Mouse (Mus musculus) embryonic facial prominence, embryonic 12.5 days (tissue): ENCODE results near the gene Tmem203. TPM values are rescaled to one million over a fixed set of nuclear protein-coding genes. Genes with fewer than 3 reads are reported as not detected.
A peak's percentile ranks its signal among the peaks of the same experiment; 100 is the strongest.

Experiments
- ATAC-seq: fragments of 200-750 bp; cut with Nextera tagmentation; 2 replicates; pipeline ENCODE4 v1.8.0; 2017; ENCODE audit not compliant: insufficient number of reproducible peaks, insufficient read depth, low FRiP score, low TSS enrichment
- H3K27ac ChIP-seq: fragments of 300-500 bp; sonication (generic); 2 replicates; pipeline ENCODE4 v1.5.1; 2016; ENCODE audit warnings: mild to moderate bottlenecking
- H3K27me3 ChIP-seq: fragments of 300-500 bp; sonication (generic); 2 replicates; pipeline ENCODE4 v1.6.1; 2016; ENCODE audit warnings: mild to moderate bottlenecking, moderate library complexity
- H3K36me3 ChIP-seq: fragments of 300-500 bp; sonication (generic); 2 replicates; pipeline ENCODE4 v1.6.1; 2016; ENCODE audit warnings: mild to moderate bottlenecking
- H3K4me1 ChIP-seq: fragments of 300-500 bp; sonication (generic); 2 replicates; pipeline ENCODE4 v1.6.1; 2016
- H3K4me2 ChIP-seq: fragments of 300-500 bp; sonication (generic); replicated peaks from 2 replicates; pipeline ENCODE4 v1.6.1; 2016; ENCODE audit warnings: mild to moderate bottlenecking, moderate library complexity
- H3K4me3 ChIP-seq: fragments of 300-500 bp; sonication (generic); 2 replicates; pipeline ENCODE4 v1.5.1; 2016; ENCODE audit warnings: mild to moderate bottlenecking
- H3K9ac ChIP-seq: fragments of 300-500 bp; sonication (generic); 2 replicates; pipeline ENCODE4 v1.6.1; 2016; ENCODE audit warnings: mild to moderate bottlenecking, moderate library complexity
- H3K9me3 ChIP-seq: fragments of 300-500 bp; sonication (generic); 2 replicates; pipeline ENCODE4 v1.6.1; 2016; ENCODE audit warnings: mild to moderate bottlenecking, moderate library complexity
- WGBS: fragments of 180-500 bp; shearing (Covaris S2); methylation state at CpG from one replicate; pipeline ENCODE4 v1.1.7; 2016; 5-methylcytosine and 5-hydroxymethylcytosine counted together
- polyA plus RNA-seq: library from polyadenylated mRNA; unstranded; fragments of >200 nt; fragmentation: Nextera tagmentation; extraction: Ambion mirVana; gene quantifications from 2 replicates; pipeline ENCODE4 v1.2.1, GENCODE M21; 2016

Tmem203 gene
- polyA plus RNA-seq, result 21.6 and 23.6 TPM in 2 replicates

DNA sequence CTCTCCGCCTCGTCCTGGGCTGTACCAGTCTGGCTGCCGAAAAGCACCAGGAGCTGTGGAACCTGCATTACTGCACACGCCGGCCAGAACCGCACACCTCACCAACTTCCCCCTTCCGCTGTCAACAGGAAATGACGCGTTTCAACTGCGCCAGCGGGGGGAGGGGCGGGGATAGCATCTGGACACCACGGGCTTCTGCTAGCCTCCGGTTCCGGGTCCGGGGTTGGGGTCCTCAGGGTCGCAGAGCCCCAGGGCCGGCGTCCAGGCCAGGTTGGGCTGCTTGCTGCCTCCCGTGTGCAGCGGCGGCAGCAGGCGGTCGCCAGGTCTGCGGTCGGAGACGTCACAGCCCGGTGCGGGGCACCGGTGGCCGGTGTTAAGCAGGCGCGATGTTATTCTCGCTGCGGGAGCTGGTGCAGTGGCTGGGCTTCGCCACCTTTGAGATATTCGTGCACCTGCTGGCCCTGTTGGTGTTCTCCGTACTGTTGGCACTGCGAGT lies at the start of gene Tmem203:
TSS of gene Tmem203 (plus strand) at position 156 of the 496 bp plus-strand sequence.
- peak; percentile 58 for ATAC-seq
- peak within 1 kb of the TSS; percentile 97 for H3K4me2 ChIP-seq
- H3K27me3 ChIP-seq, result no peaks in the 10 kb centered on the region
- H3K9ac ChIP-seq, result peak within 1 kb of the TSS; percentile 87
- peak within 1 kb of the TSS; percentile 98 for H3K4me3 ChIP-seq
- peak within 1 kb of the TSS; percentile 74 for H3K27ac ChIP-seq
- no peaks in the 10 kb centered on the region for H3K9me3 ChIP-seq
- under 1% methylated on average over 39 of the region's 39 CpGs for WGBS
- H3K36me3 ChIP-seq, result peaks cover 5% of the 10 kb centered on the region
- peaks cover 14% of the 10 kb centered on the region for H3K4me1 ChIP-seq

DNA sequence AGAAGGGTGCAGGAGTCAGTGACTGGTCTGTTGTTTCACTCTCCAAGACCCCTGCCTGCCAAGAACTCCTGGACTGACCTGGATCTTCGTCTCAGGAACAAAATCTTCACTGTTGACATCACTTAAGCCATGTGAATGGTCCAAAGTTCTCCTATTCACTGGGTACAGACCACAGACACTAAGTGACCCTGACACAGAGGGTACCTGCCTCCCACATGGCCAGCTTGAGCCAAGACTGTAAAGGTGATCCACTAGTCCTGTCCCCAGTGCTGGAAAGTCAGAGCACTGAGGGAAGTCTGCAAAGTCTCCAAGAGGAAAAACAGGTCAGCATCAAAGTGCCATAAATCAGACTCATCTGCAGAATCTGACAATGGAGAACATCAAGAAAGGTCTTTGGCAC lies 47.6 kb upstream of the Tmem203 start:
- Histone ChIP-seq H3K4me3 (no peak overlapping the region), H3K4me1 (peaks cover 11% of the 10 kb centered on the region), H3K36me3 (peaks cover 52% of the 10 kb centered on the region), H3K27ac (no peak overlapping the region), H3K4me2 (no peak overlapping the region), H3K9me3 (no peaks in the 10 kb centered on the region), H3K27me3 (no peaks in the 10 kb centered on the region), H3K9ac (no peak overlapping the region)
- 74% methylated on average over 1 of the region's 1 CpGs for WGBS
- no peak for ATAC-seq

DNA sequence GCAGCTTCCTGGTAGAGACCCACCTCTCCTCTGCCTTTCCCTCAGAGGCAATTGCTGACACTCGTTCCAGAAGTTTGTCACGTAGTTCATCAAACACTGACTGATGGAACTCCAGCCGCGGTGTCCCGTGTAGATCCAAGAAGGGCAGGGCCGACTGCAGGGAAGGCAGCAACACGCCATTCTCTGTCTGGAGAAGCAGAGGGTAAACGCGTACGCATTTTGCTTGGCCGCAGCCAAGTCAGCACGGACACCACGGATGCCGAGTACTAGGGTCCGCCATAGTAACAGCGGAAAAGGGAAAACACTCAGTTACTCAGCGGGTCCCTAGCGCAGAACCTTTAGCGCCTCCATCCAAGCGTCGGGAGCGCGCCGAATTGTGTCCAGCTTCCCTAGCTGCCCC lies 44.6 kb upstream of the Tmem203 start:
- peak overlapping the region; percentile 85 for H3K9ac ChIP-seq
- peak overlapping the region; percentile 92 for H3K4me2 ChIP-seq
- WGBS, result under 1% methylated on average over 24 of the region's 24 CpGs
- H3K4me3 ChIP-seq, result peak overlapping the region; percentile 86
- no peaks in the 10 kb centered on the region for H3K27me3 ChIP-seq
- peaks cover 11% of the 10 kb centered on the region for H3K4me1 ChIP-seq
- H3K27ac ChIP-seq, result peak overlapping the region; percentile 87
- no peaks in the 10 kb centered on the region for H3K9me3 ChIP-seq
- H3K36me3 ChIP-seq, result peaks cover 23% of the 10 kb centered on the region
- peak; percentile 17; the same call in 1 of the 2 replicates for ATAC-seq

DNA sequence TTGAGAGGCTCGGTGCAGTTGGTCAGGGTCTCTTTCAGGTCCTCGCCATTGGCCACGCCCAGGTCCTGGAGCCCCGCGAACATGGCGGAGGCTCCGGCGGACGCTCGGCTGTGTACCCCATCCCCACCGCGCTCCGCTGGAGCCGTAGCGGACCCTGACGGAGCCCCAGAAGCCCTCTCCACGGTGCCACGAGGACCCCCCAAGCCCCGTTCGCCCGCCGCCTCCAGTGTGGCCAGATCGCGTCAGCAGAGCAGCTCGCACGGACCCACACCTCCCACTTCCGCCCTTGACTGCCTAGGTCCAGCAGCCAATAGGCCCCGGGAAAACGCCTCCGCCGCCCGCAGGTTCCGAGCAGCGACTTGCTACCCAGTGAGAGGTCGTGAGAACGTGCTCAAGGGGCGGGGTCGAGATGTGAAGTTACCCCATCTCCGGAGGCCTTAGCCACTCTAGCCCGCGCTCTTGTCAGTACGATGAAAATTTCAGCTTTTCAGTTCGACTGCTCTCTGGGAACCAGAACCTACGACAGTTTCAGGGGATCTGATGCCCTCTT lies 44.0 kb upstream of the Tmem203 start, which contains the start of gene Nelfb:
TSS of gene Nelfb (minus strand) at position 369 of the 550 bp plus-strand sequence.
- Histone ChIP-seq H3K9ac (peak within 1 kb of the TSS; percentile 85), H3K4me3 (peak within 1 kb of the TSS; percentile 86), H3K36me3 (peaks cover 18% of the 10 kb centered on the region), H3K27ac (peak within 1 kb of the TSS; percentile 87), H3K27me3 (no peaks in the 10 kb centered on the region), H3K9me3 (no peaks in the 10 kb centered on the region), H3K4me2 (peak within 1 kb of the TSS; percentile 92), H3K4me1 (peaks cover 11% of the 10 kb centered on the region)
- peak; percentile 81 for ATAC-seq
- under 1% methylated on average over 44 of the region's 44 CpGs for WGBS

DNA sequence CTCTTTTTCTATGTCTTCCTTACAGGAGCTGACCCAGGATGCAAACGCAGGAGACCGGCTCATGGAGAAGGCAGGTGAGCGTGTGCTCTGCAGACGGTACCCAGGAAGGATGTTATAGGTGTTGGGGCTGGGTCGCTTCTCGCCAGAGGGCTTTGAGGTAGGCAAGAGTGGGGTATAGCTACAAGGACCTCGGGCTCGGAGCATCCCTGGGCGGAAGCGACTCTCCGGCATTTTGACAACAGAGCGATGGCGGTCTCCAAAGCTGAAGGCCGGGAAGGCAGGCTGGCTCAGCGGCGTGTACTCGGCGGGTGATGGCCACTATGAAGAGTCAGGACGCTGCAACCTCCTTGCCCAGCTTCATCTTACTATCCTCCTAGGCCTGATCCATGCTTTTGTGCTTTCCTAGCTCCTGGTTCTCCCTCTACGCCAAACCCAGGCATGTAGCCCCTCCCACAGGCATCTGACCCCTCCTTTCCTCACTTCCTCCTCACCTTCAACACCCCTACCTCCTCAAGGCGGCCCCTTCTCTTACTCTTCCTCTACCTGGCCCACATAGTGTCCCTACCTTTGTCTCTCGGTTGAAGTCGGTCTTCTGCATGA lies 41.9 kb upstream of the Tmem203 start:
- Histone ChIP-seq H3K27me3 (no peaks in the 10 kb centered on the region), H3K36me3 (no peaks in the 10 kb centered on the region), H3K27ac (no peak overlapping the region), H3K4me3 (no peak overlapping the region), H3K4me1 (peaks cover 11% of the 10 kb centered on the region), H3K9ac (no peak overlapping the region), H3K9me3 (no peaks in the 10 kb centered on the region), H3K4me2 (no peak overlapping the region)
- WGBS, result 59% methylated on average over 23 of the region's 23 CpGs
- ATAC-seq, result no peak

DNA sequence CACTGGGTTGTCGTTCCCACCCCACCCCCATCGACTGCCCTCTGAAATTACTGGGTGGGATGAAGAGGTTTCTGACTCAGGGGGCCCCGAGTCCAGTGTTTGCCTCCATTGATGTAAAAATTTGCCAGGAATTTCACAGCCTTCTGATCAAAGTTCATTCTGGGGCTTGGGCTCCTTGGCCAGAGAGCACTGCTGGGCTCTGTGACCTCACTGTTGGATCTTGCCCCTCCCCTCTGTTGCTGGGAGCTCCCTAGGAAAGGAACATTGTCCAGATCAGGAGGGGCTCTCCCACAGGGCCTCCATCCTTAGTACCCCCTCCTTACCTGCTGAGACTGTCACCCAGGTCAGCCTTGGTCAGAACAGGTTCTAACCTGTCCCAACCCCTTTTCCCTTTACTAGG lies 40.8 kb upstream of the Tmem203 start, which contains the start of gene Stpg3:
TSS of gene Stpg3 (minus strand) at position 194 of the 400 bp plus-strand sequence.
- 76% methylated on average over 3 of the region's 3 CpGs for WGBS

DNA sequence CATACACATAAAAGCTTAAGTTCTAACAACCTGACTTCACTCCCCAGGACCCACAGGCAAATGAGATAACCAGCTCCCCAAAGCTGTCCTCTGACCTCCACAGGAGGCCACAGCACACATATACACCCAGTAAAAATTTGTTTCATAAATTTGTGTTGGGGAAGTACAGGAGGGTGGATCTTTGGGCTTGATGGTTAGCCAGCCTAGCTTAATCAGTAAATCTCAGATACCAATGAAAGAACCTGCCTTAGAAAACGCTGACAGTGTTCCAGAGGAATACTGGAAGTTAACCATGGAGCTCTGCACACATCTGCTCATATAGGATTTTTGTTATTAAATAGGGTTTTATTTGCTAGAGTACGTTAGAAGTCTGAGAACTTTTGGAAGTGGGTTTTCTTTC lies 37.6 kb upstream of the Tmem203 start:
- Histone ChIP-seq H3K4me1 (no peaks in the 10 kb centered on the region), H3K4me3 (no peak overlapping the region), H3K27me3 (no peaks in the 10 kb centered on the region), H3K36me3 (peaks cover 10% of the 10 kb centered on the region; the same call in 1 of the 2 replicates), H3K9ac (no peak overlapping the region), H3K27ac (no peak overlapping the region), H3K4me2 (no peak overlapping the region), H3K9me3 (no peaks in the 10 kb centered on the region)
- ATAC-seq, result no peak
- 59% methylated on average over 2 of the region's 2 CpGs for WGBS

More for the DNA sequence above, 40.8 kb upstream of the Tmem203 start, which contains the start of gene Stpg3:
- no peak within 1 kb of the TSS for H3K4me2 ChIP-seq
- ATAC-seq, result no peak
- no peak within 1 kb of the TSS for H3K9ac ChIP-seq
- H3K4me3 ChIP-seq, result no peak within 1 kb of the TSS
- no peaks in the 10 kb centered on the region for H3K9me3 ChIP-seq
- peaks cover 11% of the 10 kb centered on the region for H3K4me1 ChIP-seq
- H3K27me3 ChIP-seq, result no peaks in the 10 kb centered on the region
- no peaks in the 10 kb centered on the region for H3K36me3 ChIP-seq
- no peak within 1 kb of the TSS for H3K27ac ChIP-seq

DNA sequence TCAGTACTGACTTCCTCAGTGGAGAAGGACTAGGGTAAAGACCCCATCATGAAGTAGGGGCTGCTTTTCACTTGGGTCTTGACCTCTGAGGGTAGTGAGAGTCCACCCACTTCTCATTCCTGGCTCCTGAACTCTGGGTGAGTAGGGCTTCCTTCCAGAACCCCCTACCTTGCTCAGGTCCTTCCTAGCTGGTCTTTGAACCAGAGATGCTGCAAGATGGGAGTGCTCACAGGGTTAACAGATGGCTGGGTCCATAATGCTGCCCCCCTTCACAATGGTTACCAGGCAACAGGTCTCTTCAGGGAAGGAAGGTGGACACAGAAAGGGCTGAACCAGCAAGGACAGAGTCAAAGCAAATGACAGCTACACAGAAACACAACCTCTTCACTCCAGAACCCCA lies 36.8 kb upstream of the Tmem203 start, which contains the start of gene Fam166a:
TSS of gene Fam166a (plus strand) at position 301 of the 400 bp plus-strand sequence.
- H3K4me3 ChIP-seq, result no peak within 1 kb of the TSS
- H3K4me2 ChIP-seq, result no peak within 1 kb of the TSS
- peaks cover 10% of the 10 kb centered on the region; the same call in 1 of the 2 replicates for H3K36me3 ChIP-seq

DNA sequence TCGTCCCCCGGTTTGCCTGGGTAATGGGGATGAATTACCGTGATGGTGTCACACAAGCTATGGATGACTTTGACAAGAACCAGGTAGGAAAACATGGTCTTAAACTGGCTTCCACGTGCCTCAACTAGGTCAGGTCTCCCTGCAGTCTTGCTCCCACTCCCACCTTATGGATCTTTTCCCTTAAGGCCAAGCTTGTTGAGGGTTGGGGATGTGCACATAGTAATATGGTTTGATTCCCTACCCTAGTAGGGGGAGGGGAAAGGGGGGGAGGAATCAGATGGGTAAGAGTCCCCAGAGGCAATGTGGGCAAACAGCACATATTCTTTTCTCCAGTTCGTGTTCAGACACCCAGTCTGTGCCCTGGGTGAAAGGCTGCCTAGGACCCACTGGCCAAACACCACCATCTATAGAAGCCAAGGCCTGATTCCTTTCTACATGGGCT lies 33.9 kb upstream of the Tmem203 start:
- Histone ChIP-seq H3K9me3 (no peaks in the 10 kb centered on the region), H3K4me1 (peaks cover 11% of the 10 kb centered on the region), H3K4me2 (no peak overlapping the region), H3K4me3 (no peak overlapping the region), H3K27ac (no peak overlapping the region), H3K27me3 (no peaks in the 10 kb centered on the region), H3K9ac (no peak overlapping the region), H3K36me3 (peaks cover 10% of the 10 kb centered on the region; the same call in 1 of the 2 replicates)
- no peak for ATAC-seq
- WGBS, result 69% methylated on average over 5 of the region's 5 CpGs

More for the DNA sequence above, 36.8 kb upstream of the Tmem203 start, which contains the start of gene Fam166a:
- Histone ChIP-seq H3K9me3 (no peaks in the 10 kb centered on the region), H3K27ac (no peak within 1 kb of the TSS), H3K9ac (no peak within 1 kb of the TSS), H3K27me3 (no peaks in the 10 kb centered on the region), H3K4me1 (peaks cover 4% of the 10 kb centered on the region)
- ATAC-seq, result no peak

DNA sequence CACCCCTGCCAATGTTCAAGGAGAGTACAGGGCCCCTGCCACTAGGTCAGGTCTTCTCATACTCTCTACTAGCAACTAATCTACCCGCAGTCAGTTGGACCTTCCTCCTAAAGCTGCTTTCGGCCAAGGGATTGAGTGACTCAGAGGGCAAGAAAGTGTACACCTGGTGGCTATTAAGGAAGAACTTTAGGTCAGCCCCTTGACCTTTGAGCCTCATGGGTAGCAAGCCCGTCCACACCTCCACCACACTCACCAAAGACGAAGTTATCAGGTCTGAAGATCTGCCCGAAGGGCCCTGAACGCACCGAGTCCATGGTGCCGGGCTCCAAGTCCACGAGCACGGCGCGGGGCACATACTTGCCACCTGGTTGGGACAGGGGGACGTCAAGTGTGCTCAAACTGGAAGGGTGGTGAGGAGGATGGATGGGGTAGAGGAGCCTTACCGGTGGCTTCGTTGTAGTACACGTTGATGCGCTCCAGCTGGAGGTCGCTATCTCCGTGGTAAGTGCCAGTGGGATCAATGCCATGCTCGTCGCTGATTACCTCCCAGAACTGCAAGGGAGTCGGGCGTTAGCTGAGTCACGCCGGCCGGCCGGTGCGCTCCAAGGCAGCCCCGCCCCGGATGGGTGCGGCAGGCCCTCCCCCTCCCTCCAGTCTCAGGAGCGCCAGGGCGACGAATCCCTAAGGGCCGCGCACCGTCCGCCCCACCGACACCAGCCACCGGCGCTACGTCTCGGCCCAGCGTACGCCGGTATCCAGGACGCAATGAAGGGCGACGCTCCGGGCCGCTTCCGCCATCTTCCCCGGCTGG lies 31.4 kb upstream of the Tmem203 start:
- H3K27me3 ChIP-seq, result no peaks in the 10 kb centered on the region
- peaks cover 11% of the 10 kb centered on the region for H3K4me1 ChIP-seq
- H3K4me2 ChIP-seq, result peak overlapping the region; percentile 78
- H3K9me3 ChIP-seq, result no peaks in the 10 kb centered on the region
- H3K9ac ChIP-seq, result peak overlapping the region; percentile 73
- WGBS, result under 1% methylated on average over 53 of the region's 53 CpGs
- peaks cover 10% of the 10 kb centered on the region; the same call in 1 of the 2 replicates for H3K36me3 ChIP-seq
- peak overlapping the region; percentile 77 for H3K27ac ChIP-seq
- ATAC-seq, result peak; percentile 8
- peak overlapping the region; percentile 65 for H3K4me3 ChIP-seq

DNA sequence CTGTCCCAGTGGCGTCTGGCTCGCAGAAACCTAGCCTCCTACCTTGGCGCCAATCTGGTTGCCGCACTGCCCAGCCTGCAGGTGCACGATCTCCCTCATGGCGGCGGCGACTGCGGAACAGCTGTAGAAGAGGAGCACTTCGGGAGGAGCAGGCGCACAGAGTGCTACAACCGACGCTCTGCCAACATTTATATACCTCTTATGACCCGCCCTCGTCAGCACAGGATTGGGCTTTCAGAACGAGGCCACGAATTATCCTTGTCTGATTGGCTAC lies 30.8 kb upstream of the Tmem203 start, which contains the start of gene Tubb4b:
TSS of gene Tubb4b (minus strand) at position 211 of the 274 bp plus-strand sequence.
- ATAC-seq, result no peak
- 0% methylated on average over 17 of the region's 17 CpGs for WGBS
- H3K9ac ChIP-seq, result peak within 1 kb of the TSS; percentile 73
- no peaks in the 10 kb centered on the region for H3K9me3 ChIP-seq
- peaks cover 11% of the 10 kb centered on the region for H3K4me1 ChIP-seq
- H3K27me3 ChIP-seq, result no peaks in the 10 kb centered on the region; the same call in 1 of the 2 replicates
- H3K27ac ChIP-seq, result peak within 1 kb of the TSS; percentile 96
- peak within 1 kb of the TSS; percentile 65 for H3K4me3 ChIP-seq
- H3K4me2 ChIP-seq, result peak within 1 kb of the TSS; percentile 78
- peaks cover 10% of the 10 kb centered on the region; the same call in 1 of the 2 replicates for H3K36me3 ChIP-seq
